Mouse (Mus musculus): ENCODE measurements at regions not wholly inside any gene's neighbourhood (a gene's known extent, or its start where the extent isn't known, plus 50 kb on each side); places are given as distances from the start of the nearest gene placed in this dataset.

DNA sequence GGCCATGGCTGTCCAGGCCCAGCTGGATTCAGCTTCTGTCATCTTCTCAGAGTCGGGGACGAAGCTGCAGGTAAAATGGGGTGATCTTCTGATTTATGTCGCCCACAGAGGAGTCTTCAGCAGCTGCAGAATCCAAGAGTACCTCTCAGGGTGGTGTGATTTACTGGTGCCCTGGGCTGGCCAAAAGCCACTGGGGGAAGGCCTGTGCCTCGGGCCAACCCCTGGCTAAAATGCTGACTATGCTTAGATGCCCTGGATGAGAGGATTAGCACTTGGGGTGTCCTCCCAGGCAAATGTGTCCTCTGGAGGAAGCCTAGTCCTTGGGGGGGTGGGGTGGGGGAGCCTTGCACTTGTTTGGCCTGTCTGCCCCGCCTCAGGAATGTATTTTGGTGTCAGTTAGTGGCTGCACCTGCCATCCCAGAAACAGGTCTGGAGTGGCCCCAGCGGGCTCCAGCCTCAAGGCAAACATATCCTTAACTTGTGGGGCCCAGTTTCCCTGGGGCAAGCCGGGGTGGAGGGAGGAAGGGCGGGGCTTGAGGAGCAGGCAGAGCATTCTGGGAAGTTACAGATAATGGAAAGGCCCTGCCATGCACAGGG lies 123.2 kb downstream of the Maf start:
- TF ChIP-seq CTCF (IDR thresholded peaks at IDR 0.05; ENCODE audit: borderline replicate concordance, control insufficient read depth, extremely low read depth, insufficient read depth, low read length, poor library complexity) (no peak), POLR2A (IDR thresholded peaks at IDR 0.05; ENCODE audit: control insufficient read depth, extremely low read depth, insufficient read depth, low read length, poor library complexity) (no peak)
